In genomic region chr5:21426666-21427065, GRCm38 (mm10) we compare ENCODE assay signal across 11 mouse cellular contexts. TPM values are rescaled to one million over a fixed set of nuclear protein-coding genes. Genes with fewer than 3 reads are reported as not detected.
DNase-seq lines count a peak whose midpoint lies in the region; ATAC-seq and TF ChIP-seq lines count a peak whose summit lies in the region.
"Had no signal": no experiment of that assay in that cellular context is flagged by ENCODE, and none has a peak within 500 bp of the region (broad histone marks: within the 10 kb centered on the region; RNA-seq: fewer than 3 reads in every experiment).

No protein-coding gene starts in this region.

- H3K4me2 ChIP-seq in hindbrain, embryonic 15.5 days, result peak overlapping the region; percentile 83
- H3K4me2 ChIP-seq in liver, embryonic 13.5 days, result peak overlapping the region; percentile 97

- no peak overlapping the region for H3K9ac ChIP-seq in hindbrain, embryonic 15.5 days
- H3K9ac ChIP-seq in MEL (ENCODE audit: control insufficient read depth, low read depth, low read length, poor library complexity, severe bottlenecking), result peak overlapping the region; percentile 75
- H3K9ac ChIP-seq in liver, embryonic 13.5 days, result no peak overlapping the region; the same call in 1 of the 2 replicates

- peaks cover 26% of the 10 kb centered on the region for H3K79me2 ChIP-seq in MEL (ENCODE audit: control insufficient read depth, insufficient read depth, low read length, poor library complexity)

- ATAC-seq in hindbrain, embryonic 15.5 days (ENCODE audit: low FRiP score, low read depth), result no peak
- ATAC-seq in liver, embryonic 13.5 days (ENCODE audit: low read depth), result no peak
- ATAC-seq: lung, postnatal 0 days had no signal

- DNase-seq in hindbrain, embryonic 10.5 days (ENCODE audit: low spot score), result no peak
- DNase-seq in A20 (ENCODE audit: low read depth, low spot score) (peak; percentile 73), MEL (ENCODE audit: low read depth, low spot score) (peak; percentile 35)
- no peak for DNase-seq in liver, embryonic 13.5 days
- DNase-seq in c-Kit-positive CD71-positive TER-119-positive erythroid progenitor cells, embryonic 14.5 days (ENCODE audit: low spot score), result no peak
- no peak for DNase-seq in thymus, adult 18-20 months
- DNase-seq: cerebellum, adult 2 months; kidney, adult 8-10 months had no signal

- TF ChIP-seq CTCF in MEL (IDR thresholded peaks at IDR 0.05 in 2 of 3, conservative IDR thresholded peaks at IDR 0.05 in 1 of 3; ENCODE audit: control insufficient read depth in 1 of 3, insufficient read depth in 1 of 3, low read depth in 2 of 3, low read length in 3 of 3, poor library complexity in 1 of 3, severe bottlenecking in 1 of 3), result no peak

- TF ChIP-seq POLR2A in MEL (IDR thresholded peaks at IDR 0.05; ENCODE audit: control insufficient read depth in 1 of 2, insufficient read depth in 1 of 2, low read depth in 1 of 2, low read length in 2 of 2, poor library complexity in 1 of 2), result no peak

- no peak for TF ChIP-seq EP300 in MEL (IDR thresholded peaks at IDR 0.05; ENCODE audit: low read depth in 1 of 2, low read length in 2 of 2)

- no peak for TF ChIP-seq RAD21 in MEL (IDR thresholded peaks at IDR 0.05; ENCODE audit: low read depth, low read length)

- peak overlapping the region; percentile 94; the same call in 1 of the 2 replicates for H3K4me3 ChIP-seq in hindbrain, embryonic 15.5 days
- no peak overlapping the region for H3K4me3 ChIP-seq in hindbrain, embryonic 10.5 days
- peak overlapping the region; percentile 65 to 87 for H3K4me3 ChIP-seq in MEL (ENCODE audit: control insufficient read depth in 1 of 2, insufficient read depth in 1 of 2, low read depth in 2 of 2, low read length in 2 of 2)
- H3K4me3 ChIP-seq in liver, embryonic 13.5 days (replicated peaks), result peak overlapping the region; percentile 87

- H3K36me3 ChIP-seq in hindbrain, embryonic 15.5 days, result no peaks in the 10 kb centered on the region
- H3K36me3 ChIP-seq in hindbrain, embryonic 10.5 days, result no peaks in the 10 kb centered on the region
- H3K36me3 ChIP-seq in MEL (ENCODE audit: control insufficient read depth in 1 of 2, insufficient read depth in 2 of 2, low read length in 2 of 2), result peaks cover 9 to 22% of the 10 kb centered on the region in 2 experiments
- no peaks in the 10 kb centered on the region for H3K36me3 ChIP-seq in liver, embryonic 13.5 days

- no peak overlapping the region for H3K27ac ChIP-seq in hindbrain, embryonic 15.5 days (replicated peaks)
- H3K27ac ChIP-seq in hindbrain, embryonic 10.5 days, result no peak overlapping the region
- no peak overlapping the region for H3K27ac ChIP-seq in MEL (ENCODE audit: control insufficient read depth, low read depth, low read length)
- no peak overlapping the region for H3K27ac ChIP-seq in liver, embryonic 13.5 days

- H3K27me3 ChIP-seq in hindbrain, embryonic 15.5 days, result no peaks in the 10 kb centered on the region
- no peaks in the 10 kb centered on the region for H3K27me3 ChIP-seq in hindbrain, embryonic 10.5 days (ENCODE audit: insufficient read depth, poor library complexity, severe bottlenecking)
- no peaks in the 10 kb centered on the region for H3K27me3 ChIP-seq in MEL (ENCODE audit: control insufficient read depth in 1 of 2, insufficient read depth in 2 of 2, low read length in 2 of 2)
- no peaks in the 10 kb centered on the region for H3K27me3 ChIP-seq in liver, embryonic 13.5 days

- peaks cover 17% of the 10 kb centered on the region for H3K4me1 ChIP-seq in hindbrain, embryonic 15.5 days (replicated peaks)
- peaks cover 19% of the 10 kb centered on the region for H3K4me1 ChIP-seq in hindbrain, embryonic 10.5 days (replicated peaks)
- peaks cover 10 to 15% of the 10 kb centered on the region in 2 experiments for H3K4me1 ChIP-seq in MEL (ENCODE audit: control insufficient read depth in 1 of 2, insufficient read depth in 2 of 2, low read length in 2 of 2)
- peaks cover 37% of the 10 kb centered on the region for H3K4me1 ChIP-seq in liver, embryonic 13.5 days (replicated peaks)

- no peaks in the 10 kb centered on the region for H3K9me3 ChIP-seq in hindbrain, embryonic 15.5 days
- no peaks in the 10 kb centered on the region for H3K9me3 ChIP-seq in hindbrain, embryonic 10.5 days
- H3K9me3 ChIP-seq in MEL (replicated peaks; ENCODE audit: insufficient read depth, low read length), result no peaks in the 10 kb centered on the region
- no peaks in the 10 kb centered on the region for H3K9me3 ChIP-seq in liver, embryonic 13.5 days (replicated peaks)

- 95% methylated on average over 6 of the region's 6 CpGs for WGBS in hindbrain, embryonic 15.5 days
- 94% methylated on average over 6 of the region's 6 CpGs for WGBS in hindbrain, embryonic 10.5 days
- WGBS in liver, embryonic 13.5 days (ENCODE audit: insufficient replicate concordance), result 91% methylated on average over 6 of the region's 6 CpGs

TF ChIP-seq in MEL, 35 proteins besides CTCF, POLR2A, EP300 and RAD21:
- TF ChIP-seq USF1 (IDR thresholded peaks at IDR 0.05; ENCODE audit: low read depth, low read length) (no peak), MXI1 (IDR thresholded peaks at IDR 0.05; ENCODE audit: low read depth, low read length) (peak; percentile 36; the same call in 1 of the 2 replicates), SIN3A (IDR thresholded peaks at IDR 0.05; ENCODE audit: low read length) (0 out of 2 replicates have a peak, but pooled peaks have one; percentile 11)

RNA-seq across cellular contexts. Expression of gene Fam185a, which starts 1.9 kb away (rescaled TPM):
- 9.0 and 9.3 TPM in 2 replicates for polyA plus RNA-seq in hindbrain, embryonic 15.5 days (2015; fragmentation: Nextera tagmentation; extraction: Ambion mirVana)
- 4.6 TPM in 2 replicates for polyA plus RNA-seq in hindbrain, embryonic 10.5 days (2016; fragmentation: Nextera tagmentation; extraction: Ambion mirVana)
- total RNA-seq in MEL (2012; rRNA removed), result 25.7 and 28.3 TPM in 2 replicates
- 10 to 100 TPM in 1 of 2 experiments, not detected in 1; 20.2 TPM for polyA plus RNA-seq in MEL (2012; ENCODE audit: insufficient read depth in 1 of 2, insufficient read length in 2 of 2, low read depth in 1 of 2, low replicate concordance in 2 of 2, missing spikeins in 1 of 2)
- polyA plus RNA-seq in liver, embryonic 13.5 days (2015; fragmentation: Nextera tagmentation; extraction: Ambion mirVana), result 4.1 and 4.8 TPM in 2 replicates

RNA-seq across cellular contexts. Expression of gene Ccdc146, which starts 2.2 kb away (rescaled TPM):
- polyA plus RNA-seq in hindbrain, embryonic 15.5 days (2015; fragmentation: Nextera tagmentation; extraction: Ambion mirVana), result 1.0 and 1.2 TPM in 2 replicates
- 0.68 and 1.3 TPM in 2 replicates for polyA plus RNA-seq in hindbrain, embryonic 10.5 days (2016; fragmentation: Nextera tagmentation; extraction: Ambion mirVana)
- total RNA-seq in MEL (2012; rRNA removed), result 0.35 and 0.39 TPM in 2 replicates
- under 1 TPM in 1 of 2 experiments, not detected in 1; 0.45 TPM for polyA plus RNA-seq in MEL (2012; ENCODE audit: insufficient read depth in 1 of 2, insufficient read length in 2 of 2, low read depth in 1 of 2, low replicate concordance in 2 of 2, missing spikeins in 1 of 2)
- not detected in 2 replicates for polyA plus RNA-seq in liver, embryonic 13.5 days (2015; fragmentation: Nextera tagmentation; extraction: Ambion mirVana)
- polyA plus RNA-seq: spleen, adult 2 months had no signal

RNA-seq across cellular contexts. Expression of gene Fgl2, which starts 54.2 kb away (rescaled TPM):
- 4.5 and 5.1 TPM in 2 replicates for polyA plus RNA-seq in hindbrain, embryonic 15.5 days (2015; fragmentation: Nextera tagmentation; extraction: Ambion mirVana)
- 2.2 and 2.3 TPM in 2 replicates for polyA plus RNA-seq in hindbrain, embryonic 10.5 days (2016; fragmentation: Nextera tagmentation; extraction: Ambion mirVana)
- 1.5 and 2.7 TPM in 2 replicates for total RNA-seq in MEL (2012; rRNA removed)
- polyA plus RNA-seq in MEL (2012; ENCODE audit: insufficient read depth in 1 of 2, insufficient read length in 2 of 2, low read depth in 1 of 2, low replicate concordance in 2 of 2, missing spikeins in 1 of 2), result 1 to 10 TPM in 1 of 2 experiments, not detected in 1; 2.8 TPM
- polyA plus RNA-seq in liver, embryonic 13.5 days (2015; fragmentation: Nextera tagmentation; extraction: Ambion mirVana), result 1.6 and 2.0 TPM in 2 replicates

Comparison
In these comparisons a context has a peak if more than half of its experiments do, and no peak if none do; other contexts are left out.
1. DNase-seq: peak in A20 (single experiment) and MEL (single experiment); none in hindbrain, embryonic 10.5 days (single experiment), liver, embryonic 13.5 days (single experiment), c-Kit-positive CD71-positive TER-119-positive erythroid progenitor cells, embryonic 14.5 days (single experiment) and thymus, adult 18-20 months (0 of 2).